Mouse (Mus musculus) E14TG2a.4 (cell line): Measurements from ENCODE around the gene Abcc8.

Source experiments
- H3K27me3 ChIP-seq: 2 replicates; pipeline ENCODE4 v1.6.1; 2014; ENCODE audit warnings: low read length, control low read depth; ENCODE audit not compliant: insufficient read depth
- H3K36me3 ChIP-seq: 2 replicates; pipeline ENCODE4 v1.6.1; 2014; ENCODE audit warnings: low read length, control low read depth; ENCODE audit not compliant: insufficient read depth
- H3K4me1 ChIP-seq: replicated peaks from 2 replicates; pipeline ENCODE4 v1.6.1; 2014; ENCODE audit warnings: low read depth, low read length, control low read depth
- H3K4me3 ChIP-seq: replicated peaks from 2 replicates; pipeline ENCODE4 v1.5.1; 2014; ENCODE audit warnings: mild to moderate bottlenecking, low read length
- H3K9me3 ChIP-seq: 2 replicates; pipeline ENCODE4 v1.6.1; 2014; ENCODE audit warnings: low read length, control low read depth
- CTCF ChIP-seq: conservative IDR thresholded peaks from 2 replicates; pipeline ENCODE4 v1.5.1; 2014; ENCODE audit warnings: low read length
- NANOG ChIP-seq: IDR thresholded peaks from 2 replicates; pipeline ENCODE4 v1.6.1; 2014; ENCODE audit warnings: borderline replicate concordance, low read length, mixed read lengths
- POU5F1 ChIP-seq: IDR thresholded peaks from 2 replicates; pipeline ENCODE4 v1.6.1; 2014; ENCODE audit warnings: low read length, borderline replicate concordance

The Abcc8 gene

GRCm38 (mm10) chr7:46125340-46125739 is 54.5 kb downstream of the Abcc8 start:
- Histone ChIP-seq H3K36me3 (no peaks in the 10 kb centered on the region), H3K27me3 (0 out of 2 replicates have a peak, but pooled peaks cover 2% of the 10 kb centered on the region), H3K4me1 (no peaks in the 10 kb centered on the region), H3K4me3 (no peak overlapping the region), H3K9me3 (peaks cover 15% of the 10 kb centered on the region)
- TF ChIP-seq CTCF, result no peak
- TF ChIP-seq NANOG, result no peak
- TF ChIP-seq POU5F1, result no peak

DNA sequence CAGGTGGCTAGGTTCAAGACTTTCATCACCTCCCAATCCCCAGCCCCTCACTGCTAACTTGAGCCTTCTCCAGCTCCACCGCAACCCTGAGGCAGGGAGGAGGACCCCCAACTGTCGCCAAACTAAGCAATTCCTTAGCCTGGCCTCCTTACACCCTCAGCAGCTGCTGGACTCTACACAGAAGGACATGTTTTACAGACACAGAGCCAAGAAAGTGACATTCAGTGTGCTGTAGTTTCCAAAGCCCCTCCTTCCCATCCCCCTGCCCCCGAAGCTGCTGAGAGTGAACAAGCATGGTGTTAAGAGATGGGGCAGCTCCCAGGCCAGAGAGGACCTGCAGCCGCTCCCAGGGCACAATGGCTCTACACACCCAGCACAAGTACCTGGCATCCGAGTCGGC is 55.4 kb downstream of the Abcc8 start:
- H3K36me3 ChIP-seq, result no peaks in the 10 kb centered on the region
- H3K27me3 ChIP-seq, result 0 out of 2 replicates have a peak, but pooled peaks cover 2% of the 10 kb centered on the region
- H3K9me3 ChIP-seq, result peaks cover 15% of the 10 kb centered on the region
- H3K4me3 ChIP-seq, result no peak overlapping the region
- no peaks in the 10 kb centered on the region for H3K4me1 ChIP-seq
- TF ChIP-seq POU5F1 (no peak), NANOG (no peak), CTCF (no peak)

- no peaks in the 10 kb centered on the region for H3K36me3 ChIP-seq
These were observed 56.9 kb downstream of the Abcc8 start for GRCm38 (mm10) chr7:46122964-46123363.

DNA sequence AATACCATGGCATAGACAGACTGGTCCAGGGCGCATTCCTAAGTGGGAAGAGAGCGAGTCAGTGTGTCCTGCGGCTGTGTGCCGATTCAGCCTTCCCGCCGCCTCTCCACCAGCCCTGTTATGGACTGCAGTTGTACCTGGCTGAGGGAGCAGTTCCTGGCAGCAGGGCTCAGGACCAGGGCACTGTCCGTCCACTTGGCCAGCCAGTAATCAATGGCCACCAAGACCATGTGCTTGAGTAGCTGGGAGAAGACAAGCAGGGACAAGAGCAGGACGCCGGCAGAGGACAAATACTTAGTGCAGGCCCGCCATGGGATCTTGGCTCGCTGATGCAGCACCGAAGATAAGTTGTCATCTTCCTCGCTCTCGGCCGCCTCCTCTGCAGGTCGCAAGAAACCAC is 62.8 kb downstream of the Abcc8 start:
- no peak for TF ChIP-seq CTCF
- TF ChIP-seq POU5F1, result no peak
- no peak for TF ChIP-seq NANOG
- H3K27me3 ChIP-seq, result no peaks in the 10 kb centered on the region
- H3K36me3 ChIP-seq, result no peaks in the 10 kb centered on the region
- H3K9me3 ChIP-seq, result peaks cover 3% of the 10 kb centered on the region
- no peak overlapping the region for H3K4me3 ChIP-seq
- H3K4me1 ChIP-seq, result no peaks in the 10 kb centered on the region

More at GRCm38 (mm10) chr7:46122964-46123363, 56.9 kb downstream of the Abcc8 start:
- Histone ChIP-seq H3K4me1 (no peaks in the 10 kb centered on the region), H3K27me3 (0 out of 2 replicates have a peak, but pooled peaks cover 2% of the 10 kb centered on the region), H3K4me3 (no peak overlapping the region), H3K9me3 (peaks cover 15% of the 10 kb centered on the region)
- TF ChIP-seq NANOG (no peak), CTCF (no peak), POU5F1 (no peak)

- no peak for TF ChIP-seq CTCF
- no peak for TF ChIP-seq POU5F1
- no peak for TF ChIP-seq NANOG
These were observed 63.7 kb downstream of the Abcc8 start for GRCm38 (mm10) chr7:46116118-46116581.

GRCm38 (mm10) chr7:46113435-46113834 is 66.4 kb downstream of the Abcc8 start:
- no peaks in the 10 kb centered on the region for H3K4me1 ChIP-seq
- no peak overlapping the region for H3K4me3 ChIP-seq
- no peaks in the 10 kb centered on the region for H3K27me3 ChIP-seq

More at GRCm38 (mm10) chr7:46116118-46116581, 63.7 kb downstream of the Abcc8 start:
- Histone ChIP-seq H3K4me3 (no peak overlapping the region), H3K9me3 (no peaks in the 10 kb centered on the region), H3K27me3 (no peaks in the 10 kb centered on the region), H3K4me1 (no peaks in the 10 kb centered on the region), H3K36me3 (no peaks in the 10 kb centered on the region)

GRCm38 (mm10) chr7:46111938-46112337 is 67.9 kb downstream of the Abcc8 start:
- no peaks in the 10 kb centered on the region for H3K36me3 ChIP-seq
- peaks cover 25% of the 10 kb centered on the region for H3K9me3 ChIP-seq
- H3K4me3 ChIP-seq, result no peak overlapping the region
- H3K4me1 ChIP-seq, result no peaks in the 10 kb centered on the region
- TF ChIP-seq POU5F1 (no peak), NANOG (no peak)
- H3K27me3 ChIP-seq, result no peaks in the 10 kb centered on the region

More at GRCm38 (mm10) chr7:46113435-46113834, 66.4 kb downstream of the Abcc8 start:
- peaks cover 19% of the 10 kb centered on the region for H3K9me3 ChIP-seq
- TF ChIP-seq CTCF (no peak), NANOG (no peak)
- no peaks in the 10 kb centered on the region for H3K36me3 ChIP-seq

DNA sequence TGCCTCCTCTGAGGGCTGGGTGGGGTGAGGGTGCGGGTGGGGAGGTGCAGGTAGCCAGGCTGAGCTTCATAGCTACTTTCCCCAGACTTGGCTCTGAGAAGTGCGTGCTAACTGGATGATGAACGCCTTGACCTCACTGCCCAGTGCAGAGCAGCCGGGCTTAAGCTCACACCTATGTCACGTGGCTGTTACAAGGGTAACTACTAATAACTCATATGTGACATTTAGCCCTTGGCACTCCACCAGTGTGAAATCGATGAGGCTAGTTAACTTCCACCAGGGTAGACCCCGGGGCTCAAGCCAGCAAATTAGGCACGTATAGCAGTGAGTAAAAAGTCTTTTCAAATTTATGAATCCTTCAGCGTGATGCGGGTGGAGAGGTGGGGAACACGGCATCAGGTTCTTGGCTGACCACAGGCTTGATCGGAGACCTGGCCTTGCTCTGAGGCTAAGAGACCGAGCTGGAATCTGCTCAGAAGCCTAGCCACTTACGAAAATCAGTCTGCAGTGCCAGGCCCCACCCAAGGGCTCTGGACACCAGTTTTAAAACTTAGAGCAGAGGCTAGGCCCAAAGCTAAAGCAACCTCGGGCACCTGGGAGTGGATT is 68.5 kb downstream of the Abcc8 start:
- Histone ChIP-seq H3K9me3 (peaks cover 25% of the 10 kb centered on the region), H3K4me1 (no peaks in the 10 kb centered on the region), H3K36me3 (no peaks in the 10 kb centered on the region), H3K4me3 (no peak overlapping the region), H3K27me3 (peaks cover 5% of the 10 kb centered on the region)
- TF ChIP-seq POU5F1, result no peak
- TF ChIP-seq CTCF, result no peak
- TF ChIP-seq NANOG, result no peak

GRCm38 (mm10) chr7:46110079-46110478 is 69.8 kb downstream of the Abcc8 start:
- no peak for TF ChIP-seq CTCF
- no peak for TF ChIP-seq NANOG
- no peak for TF ChIP-seq POU5F1
- H3K27me3 ChIP-seq, result peaks cover 14% of the 10 kb centered on the region

More at GRCm38 (mm10) chr7:46110079-46110478, 69.8 kb downstream of the Abcc8 start:
- Histone ChIP-seq H3K4me1 (no peaks in the 10 kb centered on the region), H3K9me3 (peaks cover 25% of the 10 kb centered on the region), H3K36me3 (no peaks in the 10 kb centered on the region), H3K4me3 (no peak overlapping the region)
